Mouse (Mus musculus): ENCODE measurements at regions not wholly inside any gene's neighbourhood (a gene's known extent, or its start where the extent isn't known, plus 50 kb on each side); places are given as distances from the start of the nearest gene placed in this dataset.

- H3K9ac ChIP-seq (ENCODE audit: low read depth, poor library complexity, severe bottlenecking), result no peak overlapping the region
- H3K36me3 ChIP-seq (ENCODE audit: control insufficient read depth, insufficient read depth, low read length, poor library complexity, severe bottlenecking), result no peaks in the 10 kb centered on the region
- TF ChIP-seq EP300 (IDR thresholded peaks at IDR 0.05; ENCODE audit: insufficient read depth, low read depth, low read length) (no peak), POLR2A (IDR thresholded peaks at IDR 0.05; ENCODE audit: insufficient read depth, low read length) (no peak), CTCF (IDR thresholded peaks at IDR 0.05; ENCODE audit: low read depth, low read length) (no peak)
- no peaks in the 10 kb centered on the region for H3K9me3 ChIP-seq (replicated peaks; ENCODE audit: control insufficient read depth, insufficient read depth, low read length, poor library complexity, severe bottlenecking)
- H3K27ac ChIP-seq (ENCODE audit: insufficient read depth, low read length), result no peak overlapping the region
- H3K4me3 ChIP-seq (ENCODE audit: low read depth, low read length), result no peak overlapping the region
- no peaks in the 10 kb centered on the region for H3K27me3 ChIP-seq (ENCODE audit: control insufficient read depth, insufficient read depth, low read length, poor library complexity, severe bottlenecking)
- no peaks in the 10 kb centered on the region for H3K4me1 ChIP-seq (ENCODE audit: control insufficient read depth, insufficient read depth, low read length)
Measured at GRCm38 (mm10) chr14:71241655-71242390, 642.2 kb upstream of the Fam160b2 start.

GRCm38 (mm10) chr14:71236192-71236591, 636.6 kb upstream of the Fam160b2 start:
- Histone ChIP-seq H3K27me3 (ENCODE audit: control insufficient read depth, insufficient read depth, low read length, poor library complexity, severe bottlenecking) (no peaks in the 10 kb centered on the region), H3K9ac (ENCODE audit: low read depth, poor library complexity, severe bottlenecking) (no peak overlapping the region), H3K9me3 (replicated peaks; ENCODE audit: control insufficient read depth, insufficient read depth, low read length, poor library complexity, severe bottlenecking) (no peaks in the 10 kb centered on the region), H3K4me3 (ENCODE audit: low read depth, low read length) (no peak overlapping the region), H3K36me3 (ENCODE audit: control insufficient read depth, insufficient read depth, low read length, poor library complexity, severe bottlenecking) (no peaks in the 10 kb centered on the region), H3K27ac (ENCODE audit: insufficient read depth, low read length) (no peak overlapping the region), H3K4me1 (ENCODE audit: control insufficient read depth, insufficient read depth, low read length) (no peaks in the 10 kb centered on the region)
- TF ChIP-seq CTCF (IDR thresholded peaks at IDR 0.05; ENCODE audit: low read depth, low read length) (no peak), EP300 (IDR thresholded peaks at IDR 0.05; ENCODE audit: insufficient read depth, low read depth, low read length) (no peak), POLR2A (IDR thresholded peaks at IDR 0.05; ENCODE audit: insufficient read depth, low read length) (no peak)

GRCm38 (mm10) chr14:71234900-71235299, 635.3 kb upstream of the Fam160b2 start:
- H3K9me3 ChIP-seq (replicated peaks; ENCODE audit: control insufficient read depth, insufficient read depth, low read length, poor library complexity, severe bottlenecking), result no peaks in the 10 kb centered on the region
- no peaks in the 10 kb centered on the region for H3K36me3 ChIP-seq (ENCODE audit: control insufficient read depth, insufficient read depth, low read length, poor library complexity, severe bottlenecking)
- no peak overlapping the region for H3K4me3 ChIP-seq (ENCODE audit: low read depth, low read length)
- no peak overlapping the region for H3K27ac ChIP-seq (ENCODE audit: insufficient read depth, low read length)
- H3K9ac ChIP-seq (ENCODE audit: low read depth, poor library complexity, severe bottlenecking), result no peak overlapping the region
- H3K4me1 ChIP-seq (ENCODE audit: control insufficient read depth, insufficient read depth, low read length), result no peaks in the 10 kb centered on the region
- no peaks in the 10 kb centered on the region for H3K27me3 ChIP-seq (ENCODE audit: control insufficient read depth, insufficient read depth, low read length, poor library complexity, severe bottlenecking)
- TF ChIP-seq EP300 (IDR thresholded peaks at IDR 0.05; ENCODE audit: insufficient read depth, low read depth, low read length) (no peak), CTCF (IDR thresholded peaks at IDR 0.05; ENCODE audit: low read depth, low read length) (no peak), POLR2A (IDR thresholded peaks at IDR 0.05; ENCODE audit: insufficient read depth, low read length) (no peak)

- no peaks in the 10 kb centered on the region for H3K36me3 ChIP-seq (ENCODE audit: control insufficient read depth, insufficient read depth, low read length, poor library complexity, severe bottlenecking)
Measured at GRCm38 (mm10) chr14:71234276-71234675, 634.6 kb upstream of the Fam160b2 start.

GRCm38 (mm10) chr14:71231223-71231815, 631.7 kb upstream of the Fam160b2 start:
- TF ChIP-seq EP300 (IDR thresholded peaks at IDR 0.05; ENCODE audit: insufficient read depth, low read depth, low read length), result no peak
- no peak for TF ChIP-seq POLR2A (IDR thresholded peaks at IDR 0.05; ENCODE audit: insufficient read depth, low read length)
- TF ChIP-seq CTCF (IDR thresholded peaks at IDR 0.05; ENCODE audit: low read depth, low read length), result no peak
- H3K9me3 ChIP-seq (replicated peaks; ENCODE audit: control insufficient read depth, insufficient read depth, low read length, poor library complexity, severe bottlenecking), result peaks cover 2% of the 10 kb centered on the region; the same call in 1 of the 2 replicates

More at GRCm38 (mm10) chr14:71234276-71234675, 634.6 kb upstream of the Fam160b2 start:
- H3K9ac ChIP-seq (ENCODE audit: low read depth, poor library complexity, severe bottlenecking), result no peak overlapping the region
- no peaks in the 10 kb centered on the region for H3K4me1 ChIP-seq (ENCODE audit: control insufficient read depth, insufficient read depth, low read length)
- H3K27me3 ChIP-seq (ENCODE audit: control insufficient read depth, insufficient read depth, low read length, poor library complexity, severe bottlenecking), result no peaks in the 10 kb centered on the region
- TF ChIP-seq EP300 (IDR thresholded peaks at IDR 0.05; ENCODE audit: insufficient read depth, low read depth, low read length) (no peak), POLR2A (IDR thresholded peaks at IDR 0.05; ENCODE audit: insufficient read depth, low read length) (no peak), CTCF (IDR thresholded peaks at IDR 0.05; ENCODE audit: low read depth, low read length) (no peak)
- peaks cover 2% of the 10 kb centered on the region; the same call in 1 of the 2 replicates for H3K9me3 ChIP-seq (replicated peaks; ENCODE audit: control insufficient read depth, insufficient read depth, low read length, poor library complexity, severe bottlenecking)
- H3K27ac ChIP-seq (ENCODE audit: insufficient read depth, low read length), result no peak overlapping the region
- H3K4me3 ChIP-seq (ENCODE audit: low read depth, low read length), result no peak overlapping the region

More at GRCm38 (mm10) chr14:71231223-71231815, 631.7 kb upstream of the Fam160b2 start:
- no peaks in the 10 kb centered on the region for H3K27me3 ChIP-seq (ENCODE audit: control insufficient read depth, insufficient read depth, low read length, poor library complexity, severe bottlenecking)
- no peaks in the 10 kb centered on the region for H3K4me1 ChIP-seq (ENCODE audit: control insufficient read depth, insufficient read depth, low read length)
- H3K27ac ChIP-seq (ENCODE audit: insufficient read depth, low read length), result no peak overlapping the region
- no peaks in the 10 kb centered on the region for H3K36me3 ChIP-seq (ENCODE audit: control insufficient read depth, insufficient read depth, low read length, poor library complexity, severe bottlenecking)
- H3K4me3 ChIP-seq (ENCODE audit: low read depth, low read length), result no peak overlapping the region
- no peak overlapping the region for H3K9ac ChIP-seq (ENCODE audit: low read depth, poor library complexity, severe bottlenecking)

Measured in ES-Bruce4 (cell line).